Mouse (Mus musculus) central nervous system, embryonic 11.5 days (tissue): ENCODE data around the gene Ankrd60. TPM values are rescaled to one million over a fixed set of nuclear protein-coding genes. Genes with fewer than 3 reads are reported as not detected.

ENCODE experiments used
- polyA plus RNA-seq: library from polyadenylated mRNA; depleted of rRNA; stranded (reverse); fragments of >200 nt; gene quantifications from 2 replicates; pipeline ENCODE4 v1.2.3, GENCODE M21; 2012; rRNA removed

The Ankrd60 gene
- not detected in 2 replicates for polyA plus RNA-seq

DNA sequence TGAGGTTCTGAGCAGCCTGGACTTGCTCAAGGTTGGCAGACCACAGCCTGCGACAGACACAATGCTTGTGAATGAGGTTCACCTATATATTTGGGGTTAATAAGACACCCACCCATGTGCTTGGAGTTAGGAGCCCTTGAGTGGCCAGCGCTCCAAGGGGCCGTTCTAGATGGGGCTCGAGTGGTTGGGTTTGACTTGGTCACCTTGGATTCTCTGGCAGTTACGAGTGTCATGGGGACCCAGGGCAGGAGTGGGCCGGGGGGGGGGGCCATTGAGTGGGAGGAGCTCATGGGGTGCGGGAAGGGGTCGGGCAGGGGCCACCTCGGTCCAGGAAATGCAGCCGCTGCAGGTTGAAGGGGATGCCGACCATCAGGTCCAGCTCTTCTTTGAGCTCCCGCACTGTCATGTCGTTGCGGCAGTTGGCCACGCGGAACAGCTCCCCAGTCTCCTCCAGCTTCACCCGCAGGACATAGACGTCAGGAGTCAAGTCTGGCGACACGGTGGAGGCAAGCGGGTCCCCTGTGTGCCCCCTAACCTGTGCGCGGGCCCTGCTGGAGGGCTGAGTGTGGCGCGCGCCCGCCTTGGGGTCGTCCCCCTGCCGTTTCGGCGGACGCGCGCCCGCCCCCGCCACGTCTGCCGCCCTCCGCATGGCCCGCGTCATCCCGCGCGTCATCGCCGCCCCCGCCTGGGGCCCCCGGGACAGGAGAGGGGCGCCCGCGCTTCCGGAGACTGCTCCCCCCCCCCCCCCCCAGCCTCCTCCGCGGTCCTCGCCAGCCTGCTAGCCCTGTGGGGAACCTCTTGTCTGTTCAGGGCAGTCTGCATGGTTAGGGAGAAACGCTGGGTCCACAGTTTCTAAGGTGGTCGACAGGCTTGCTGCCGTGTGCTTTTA lies at the start of gene Ankrd60:
Gene Ankrd60, minus strand, starts transcription at position 697 of the 889 bp plus-strand sequence.

GRCm38 (mm10) chr2:173522376-173522775 lies 55.8 kb downstream of the Ankrd60 start, which contains the start of gene 1700021F07Rik:
1700021F07Rik (plus strand) TSS chr2:173522586.

Other genes starting within 250 kb of the Ankrd60 start
- not detected in 2 replicates for gene 1700021F07Rik, start 55.8 kb downstream of the Ankrd60 start, polyA plus RNA-seq
- gene Rab22a, start 81.4 kb upstream of the Ankrd60 start, polyA plus RNA-seq: 19.3 and 26.8 TPM in 2 replicates
- gene 1700010B08Rik, start 141.1 kb upstream of the Ankrd60 start, polyA plus RNA-seq: not detected in 2 replicates
- 42.0 and 82.2 TPM in 2 replicates for gene Vapb, start 159.1 kb upstream of the Ankrd60 start, polyA plus RNA-seq